Mouse (Mus musculus) testis, adult 2 months (tissue): ENCODE measurements around the gene Pard3. TPM values are rescaled to one million over a fixed set of nuclear protein-coding genes. Genes with fewer than 3 reads are reported as not detected.

Experiments
- H3K27ac ChIP-seq: fragments of 200-500 bp; 2 replicates; pipeline ENCODE4 v1.5.1; 2012; ENCODE audit warnings: low read depth, low read length; ENCODE audit not compliant: control insufficient read depth, insufficient read depth
- H3K27me3 ChIP-seq: fragments of 200-500 bp; 2 replicates; pipeline ENCODE4 v1.6.1; 2012; ENCODE audit warnings: mild to moderate bottlenecking, low read length, moderate library complexity; ENCODE audit not compliant: control insufficient read depth, insufficient read depth
- H3K36me3 ChIP-seq: fragments of 200-500 bp; 2 replicates; pipeline ENCODE4 v1.6.1; 2012; ENCODE audit warnings: mild to moderate bottlenecking, low read length; ENCODE audit not compliant: control insufficient read depth, insufficient read depth
- H3K4me1 ChIP-seq: fragments of 200-500 bp; 2 replicates; pipeline ENCODE4 v1.6.1; 2012; ENCODE audit warnings: low read length; ENCODE audit not compliant: control insufficient read depth, insufficient read depth
- H3K4me3 ChIP-seq: fragments of 200-500 bp; 2 replicates; pipeline ENCODE4 v1.5.1; 2012; ENCODE audit warnings: low read depth, mild to moderate bottlenecking, low read length, moderate library complexity, mixed read lengths; ENCODE audit not compliant: control insufficient read depth
- CTCF ChIP-seq: fragments of 200-500 bp; IDR thresholded peaks from 2 replicates; pipeline ENCODE4 v1.5.1; 2012; ENCODE audit warnings: low read depth, mild to moderate bottlenecking, inconsistent platforms, low read length, moderate library complexity; ENCODE audit not compliant: control insufficient read depth, insufficient read depth, insufficient replicate concordance
- POLR2A ChIP-seq: fragments of 200-500 bp; IDR thresholded peaks from 2 replicates; pipeline ENCODE4 v1.6.1; 2012; ENCODE audit warnings: low read depth, mild to moderate bottlenecking, inconsistent platforms, low read length, moderate library complexity; ENCODE audit not compliant: control insufficient read depth
- polyA plus RNA-seq: library from polyadenylated mRNA; depleted of rRNA; stranded (reverse); fragments of >200 nt; gene quantifications from 2 replicates; pipeline ENCODE4 v1.2.3, GENCODE M21; 2012

Pard3 gene
- polyA plus RNA-seq, 1 experiment: 4.1 TPM

DNA sequence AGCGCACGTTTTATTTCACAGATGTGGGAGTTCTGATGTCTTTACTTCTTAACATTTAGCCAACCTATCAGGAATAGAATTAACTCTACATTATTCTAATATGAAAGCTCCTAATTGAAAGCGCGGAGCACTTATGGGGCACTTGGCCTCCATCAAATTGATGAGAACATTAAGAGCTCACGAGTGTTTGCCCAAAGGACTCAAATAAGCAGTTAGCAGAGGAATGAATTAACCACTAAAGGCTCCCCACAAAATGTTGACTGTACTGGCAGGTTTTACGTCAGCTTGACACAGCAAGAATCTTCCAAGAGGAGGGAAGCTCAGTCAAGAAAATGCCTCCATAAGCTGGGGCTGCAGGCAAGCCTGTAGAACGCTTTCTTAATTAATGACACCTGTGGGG lies 32.1 kb downstream of the Pard3 start:
- Histone ChIP-seq H3K36me3 (no peaks in the 10 kb centered on the region), H3K4me1 (no peaks in the 10 kb centered on the region), H3K27ac (no peak overlapping the region), H3K4me3 (no peak overlapping the region), H3K27me3 (no peaks in the 10 kb centered on the region)
- TF ChIP-seq POLR2A (no peak), CTCF (no peak)

DNA sequence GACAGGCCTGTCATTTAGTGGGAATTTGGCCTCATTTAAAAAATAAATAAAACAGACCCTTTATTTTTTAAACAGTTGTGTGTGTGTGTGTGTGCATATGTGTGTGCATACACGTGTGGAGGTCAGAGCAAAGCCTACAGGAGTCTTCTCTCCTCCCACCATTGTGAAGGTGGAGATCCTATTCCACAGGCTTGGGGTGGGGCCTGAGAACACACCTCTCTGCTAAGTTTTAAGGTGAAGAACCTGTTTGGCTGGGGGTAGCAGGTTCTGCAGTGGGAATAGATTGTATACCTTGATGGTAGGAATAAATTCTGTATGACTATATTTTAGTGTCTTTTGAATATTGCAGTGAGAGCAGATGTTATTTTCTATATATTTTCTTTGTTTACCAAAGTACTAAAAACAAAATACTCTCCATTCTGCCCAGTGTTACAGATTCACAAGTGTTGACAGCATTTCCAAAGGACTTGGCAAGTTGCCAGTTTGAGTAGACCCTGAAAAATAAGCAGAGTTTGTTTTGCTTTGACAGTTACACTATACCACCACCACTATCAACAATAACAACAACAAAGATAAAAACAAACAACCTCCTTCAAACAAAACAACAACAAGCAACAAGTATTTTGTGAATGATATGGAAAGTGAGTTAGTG lies 35.9 kb downstream of the Pard3 start:
- TF ChIP-seq CTCF (no peak), POLR2A (no peak)
- Histone ChIP-seq H3K36me3 (no peaks in the 10 kb centered on the region), H3K4me3 (no peak overlapping the region), H3K27ac (no peak overlapping the region), H3K4me1 (no peaks in the 10 kb centered on the region), H3K27me3 (no peaks in the 10 kb centered on the region)

DNA sequence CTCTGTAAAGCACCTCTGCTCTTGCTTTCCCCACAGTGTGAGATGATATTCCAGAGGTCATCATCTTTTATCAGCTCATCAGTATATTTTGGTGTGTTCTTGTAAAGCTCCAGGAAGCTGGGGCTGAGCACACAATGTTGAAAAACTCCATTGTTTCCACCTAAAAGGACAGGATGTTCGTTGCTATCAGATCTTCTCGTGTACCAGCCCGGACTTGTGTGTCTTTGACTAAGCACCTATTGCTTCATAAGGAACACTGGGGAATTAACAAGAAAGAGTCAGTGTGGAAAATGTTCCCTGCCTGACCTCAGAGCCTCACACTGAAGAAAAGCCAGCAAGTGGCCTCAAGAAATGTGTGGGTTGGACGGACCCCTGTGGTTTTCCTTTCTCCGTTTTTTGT lies 39.6 kb downstream of the Pard3 start:
- Histone ChIP-seq H3K4me1 (no peaks in the 10 kb centered on the region), H3K27me3 (no peaks in the 10 kb centered on the region), H3K27ac (no peak overlapping the region), H3K4me3 (no peak overlapping the region), H3K36me3 (no peaks in the 10 kb centered on the region)
- no peak for TF ChIP-seq POLR2A
- no peak for TF ChIP-seq CTCF

DNA sequence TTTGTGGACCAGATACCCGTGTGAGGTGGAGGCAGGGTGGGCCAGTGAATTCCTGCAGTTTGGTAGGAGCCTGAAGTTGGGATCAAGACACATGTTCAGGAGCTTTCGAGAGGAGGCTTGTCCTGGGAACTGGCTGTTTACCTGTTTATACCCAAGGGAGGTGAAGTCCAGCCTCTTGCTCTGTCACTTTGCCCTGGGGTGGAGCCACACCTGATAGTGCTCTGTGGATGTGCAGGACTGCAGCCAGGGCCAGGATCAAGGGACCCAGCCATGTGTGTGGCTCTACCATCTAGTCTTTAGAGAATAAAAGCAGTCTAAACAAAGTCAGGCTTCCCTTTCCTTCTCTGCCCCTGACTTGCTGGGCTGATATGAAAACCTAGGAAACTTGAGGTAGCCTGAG lies 40.9 kb downstream of the Pard3 start:
- Histone ChIP-seq H3K27ac (no peak overlapping the region), H3K4me1 (no peaks in the 10 kb centered on the region), H3K4me3 (no peak overlapping the region), H3K36me3 (no peaks in the 10 kb centered on the region), H3K27me3 (no peaks in the 10 kb centered on the region)
- TF ChIP-seq POLR2A (no peak), CTCF (no peak)

DNA sequence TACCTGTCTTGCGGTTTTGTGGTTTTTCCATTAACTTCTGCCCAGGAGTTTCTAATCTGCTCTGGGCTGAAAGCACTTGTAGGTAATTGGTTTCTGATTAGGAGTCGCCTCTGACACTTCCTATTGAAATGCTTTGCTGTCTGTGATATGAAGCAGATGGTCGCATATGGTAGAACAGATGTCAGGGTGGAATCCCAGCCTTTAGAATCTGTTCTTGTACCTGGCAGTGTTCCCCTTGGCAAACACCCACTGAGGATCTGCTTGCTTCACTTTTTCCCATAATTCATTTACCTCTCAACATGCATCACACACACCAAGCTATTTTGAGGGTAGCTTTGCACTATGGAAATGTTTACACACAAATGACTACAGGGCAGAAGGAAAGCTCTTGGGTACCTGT lies 44.2 kb downstream of the Pard3 start:
- H3K27me3 ChIP-seq: no peaks in the 10 kb centered on the region
- no peaks in the 10 kb centered on the region for H3K36me3 ChIP-seq
- no peaks in the 10 kb centered on the region for H3K4me1 ChIP-seq
- H3K27ac ChIP-seq: no peak overlapping the region
- no peak for TF ChIP-seq CTCF
- no peak overlapping the region for H3K4me3 ChIP-seq

DNA sequence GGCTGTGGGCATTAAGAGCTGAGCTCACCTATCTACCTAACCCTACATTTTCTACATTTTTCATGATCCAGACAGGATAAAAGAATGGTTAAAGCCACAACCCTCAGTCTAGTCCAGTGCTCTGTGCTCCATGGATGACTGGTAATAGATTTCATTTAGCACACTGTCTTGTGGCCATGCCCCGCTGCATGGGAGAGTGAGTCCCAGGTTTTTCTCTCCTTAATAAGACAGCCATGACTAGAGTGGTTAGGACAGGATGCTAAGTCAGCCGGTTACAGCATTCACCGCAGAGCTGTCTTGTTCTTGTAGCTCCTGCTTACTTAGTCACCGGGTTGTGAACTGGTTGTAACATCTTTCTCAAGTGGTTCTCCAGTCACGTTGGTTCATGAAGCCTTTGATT lies 49.5 kb downstream of the Pard3 start:
- no peak for TF ChIP-seq CTCF
- H3K4me1 ChIP-seq: no peaks in the 10 kb centered on the region
- no peak overlapping the region for H3K27ac ChIP-seq
- H3K36me3 ChIP-seq: no peaks in the 10 kb centered on the region
- H3K27me3 ChIP-seq: no peaks in the 10 kb centered on the region
- H3K4me3 ChIP-seq: no peak overlapping the region

DNA sequence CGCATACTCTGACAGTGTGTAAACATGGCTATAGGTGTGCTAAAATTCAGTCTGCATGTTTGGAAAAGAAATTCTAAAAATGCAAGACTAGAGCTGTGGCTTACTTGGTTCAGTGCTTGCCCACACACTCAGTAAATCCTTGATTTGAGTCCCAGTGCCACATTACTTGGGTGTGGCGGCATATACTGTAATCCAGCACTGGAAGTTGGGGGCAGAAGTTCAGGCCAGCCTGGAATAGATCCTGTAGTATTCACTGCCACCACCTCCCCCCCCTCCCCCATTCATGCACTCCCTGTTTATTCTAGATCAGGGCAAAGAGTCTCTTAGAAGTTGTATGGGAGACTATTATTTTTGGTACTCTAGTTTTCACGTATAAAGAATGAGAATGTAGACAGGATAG lies 52.1 kb downstream of the Pard3 start:
- no peaks in the 10 kb centered on the region for H3K4me1 ChIP-seq
- no peak overlapping the region for H3K4me3 ChIP-seq
- H3K27me3 ChIP-seq: no peaks in the 10 kb centered on the region
- no peak for TF ChIP-seq POLR2A
- no peak for TF ChIP-seq CTCF
- no peak overlapping the region for H3K27ac ChIP-seq
- H3K36me3 ChIP-seq: no peaks in the 10 kb centered on the region

DNA sequence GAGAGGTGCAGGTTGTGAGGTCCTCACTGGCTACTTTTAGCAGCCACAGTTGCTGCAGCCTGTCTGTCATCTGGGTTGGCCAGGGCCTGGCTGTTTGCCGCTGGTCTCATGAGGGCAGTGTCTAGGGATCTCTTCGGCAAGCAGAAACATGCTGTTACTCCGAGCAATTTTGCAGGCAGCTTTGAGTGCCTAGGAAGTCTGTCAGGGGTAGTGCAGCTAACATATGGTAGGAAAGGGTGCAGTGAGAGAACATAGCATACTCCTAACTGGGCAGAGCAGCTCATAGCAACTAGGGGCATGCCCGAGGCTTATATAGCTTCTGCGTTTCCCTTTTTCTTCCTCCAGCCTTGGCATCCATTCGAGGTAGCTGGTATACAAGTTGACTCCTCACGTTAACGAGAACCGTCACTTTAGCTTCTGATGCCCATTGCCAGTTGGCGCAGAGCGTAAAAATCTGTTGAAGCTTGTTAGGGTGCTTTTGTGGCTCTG lies 54.7 kb downstream of the Pard3 start:
- Histone ChIP-seq H3K27me3 (no peaks in the 10 kb centered on the region), H3K27ac (no peak overlapping the region), H3K36me3 (no peaks in the 10 kb centered on the region), H3K4me3 (no peak overlapping the region), H3K4me1 (no peaks in the 10 kb centered on the region)
- TF ChIP-seq CTCF (no peak), POLR2A (no peak)
